Mouse (Mus musculus) T-cell, adult 2 months (primary cell): ENCODE results near the gene Fam189b.

Experiments used
- DNase-seq: peaks from one replicate; pipeline ENCODE4 v3.0.0; 2022; ENCODE audit warnings: low spot score

Fam189b gene

DNA sequence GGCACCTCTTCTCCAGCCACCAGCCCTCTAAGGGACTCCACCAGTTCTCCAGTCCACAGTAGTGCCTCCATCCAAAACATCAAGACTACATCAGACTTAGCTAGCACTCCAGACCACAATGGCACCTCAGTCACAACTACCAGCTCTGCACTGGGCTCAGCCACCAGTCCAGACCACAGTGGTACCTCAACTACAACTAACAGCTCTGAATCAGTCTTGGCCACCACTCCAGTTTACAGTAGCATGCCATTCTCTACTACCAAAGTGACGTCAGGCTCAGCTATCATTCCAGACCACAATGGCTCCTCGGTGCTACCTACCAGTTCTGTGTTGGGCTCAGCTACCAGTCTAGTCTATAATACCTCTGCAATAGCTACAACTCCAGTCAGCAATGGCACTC, 47.6 kb downstream of the Fam189b start:
- DNase-seq, result no peak

GRCm38 (mm10) chr3:89231345-89231744, 48.4 kb downstream of the Fam189b start:
- DNase-seq, result no peak

DNA sequence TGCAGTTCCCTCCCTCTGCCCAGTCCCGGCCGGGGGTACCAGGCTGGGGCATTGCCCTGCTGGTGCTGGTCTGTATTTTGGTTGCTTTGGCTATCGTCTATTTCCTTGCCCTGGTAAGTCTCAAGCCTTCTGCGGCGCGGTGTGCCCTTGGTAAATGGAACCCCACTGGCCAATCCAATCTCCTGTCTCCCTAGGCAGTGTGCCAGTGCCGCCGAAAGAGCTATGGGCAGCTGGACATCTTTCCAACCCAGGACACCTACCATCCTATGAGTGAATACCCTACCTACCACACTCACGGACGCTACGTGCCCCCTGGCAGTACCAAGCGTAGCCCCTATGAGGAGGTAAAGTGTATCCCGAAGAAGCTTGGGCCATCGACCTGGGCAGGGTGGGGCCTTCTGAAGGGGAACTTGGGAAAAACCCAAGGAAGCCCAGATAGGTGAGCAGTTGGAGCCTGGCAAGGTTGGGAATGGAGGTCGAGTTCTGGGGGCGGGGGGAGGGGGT, 48.9 kb downstream of the Fam189b start:
- DNase-seq, result no peak

DNA sequence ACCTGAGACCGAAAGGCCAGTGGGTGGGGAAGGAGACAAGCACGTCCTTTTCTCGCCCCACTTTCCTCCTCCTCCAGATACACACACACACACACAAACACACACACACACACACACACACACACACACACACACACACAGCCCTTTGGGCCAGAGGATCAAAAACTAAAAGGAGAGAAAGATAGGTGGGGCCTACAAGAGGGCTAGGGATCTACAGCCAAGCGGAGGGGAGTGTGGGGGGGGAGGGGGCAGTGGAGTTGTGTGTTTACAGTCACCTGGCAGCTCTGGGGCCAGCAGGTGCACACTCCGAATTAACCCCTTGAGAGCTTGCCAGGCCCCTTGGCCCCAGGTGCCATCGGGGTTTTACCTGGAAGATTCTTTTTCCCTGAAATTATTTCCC, 49.7 kb downstream of the Fam189b start:
- no peak for DNase-seq

GRCm38 (mm10) chr3:89233562-89234110, 50.7 kb downstream of the Fam189b start:
- DNase-seq, result no peak

DNA sequence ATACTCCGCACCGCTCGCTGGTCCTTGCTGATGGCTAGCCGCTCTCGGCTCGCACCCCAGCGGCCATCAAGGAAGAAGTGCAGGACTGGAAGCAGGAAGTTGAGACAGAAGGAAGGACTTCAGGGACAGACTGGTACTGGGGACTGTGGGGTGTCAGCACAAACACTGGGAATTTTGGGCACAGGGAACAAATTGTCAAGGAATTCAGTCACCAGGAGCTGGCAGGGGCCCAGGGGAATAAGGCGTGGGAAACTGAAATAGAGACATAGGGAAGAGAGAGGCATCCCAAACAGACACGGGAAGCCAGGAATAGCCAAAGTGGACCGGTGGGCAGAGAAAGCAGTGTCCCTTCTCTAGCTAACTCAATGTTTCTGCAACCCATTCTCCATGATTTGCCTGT, 53.6 kb downstream of the Fam189b start:
- no peak for DNase-seq

- no peak for DNase-seq
These were observed 54.7 kb downstream of the Fam189b start for GRCm38 (mm10) chr3:89237682-89238081.

- no peak for DNase-seq
These were observed 55.6 kb downstream of the Fam189b start for GRCm38 (mm10) chr3:89238494-89238893.
